Comparison of ENCODE assay signal across 17 mouse cellular contexts in genomic region chr15:91167850-91168562, GRCm38 (mm10). TPM values are rescaled to one million over a fixed set of nuclear protein-coding genes. Genes with fewer than 3 reads are reported as not detected.
DNase-seq lines count a peak whose midpoint lies in the region; ATAC-seq lines count a peak whose summit lies in the region.
"Had no signal": no experiment of that assay in that cellular context is flagged by ENCODE, and none has a peak within 500 bp of the region (broad histone marks: within the 10 kb centered on the region; RNA-seq: fewer than 3 reads in every experiment).

No protein-coding gene starts in this region.

- no peaks in the 10 kb centered on the region for H3K36me3 ChIP-seq in embryonic facial prominence, embryonic 13.5 days
- H3K36me3 ChIP-seq in embryonic facial prominence, embryonic 10.5 days (replicated peaks): no peaks in the 10 kb centered on the region
- H3K36me3 ChIP-seq: stomach, embryonic 15.5 days had no signal

- peak; percentile 48; the same call in 1 of the 2 replicates for ATAC-seq in embryonic facial prominence, embryonic 13.5 days (ENCODE audit: insufficient number of reproducible peaks, insufficient read depth, low FRiP score, low TSS enrichment, low read depth)
- peak; percentile 58 for ATAC-seq in inflammation-experienced regulatory T-cells, adult 6 months
- ATAC-seq in neutrophil, adult 5-6 weeks (ENCODE audit: extremely low read depth, insufficient number of reproducible peaks, low FRiP score, poor library complexity, severe bottlenecking): peak; percentile 79

- H3K9me3 ChIP-seq in embryonic facial prominence, embryonic 13.5 days: no peaks in the 10 kb centered on the region
- no peaks in the 10 kb centered on the region for H3K9me3 ChIP-seq in embryonic facial prominence, embryonic 10.5 days
- H3K9me3 ChIP-seq: stomach, embryonic 15.5 days had no signal

- H3K4me2 ChIP-seq in embryonic facial prominence, embryonic 13.5 days: no peak overlapping the region
- H3K4me2 ChIP-seq: stomach, embryonic 15.5 days had no signal

- H3K4me1 ChIP-seq in embryonic facial prominence, embryonic 13.5 days: peaks cover 15% of the 10 kb centered on the region
- H3K4me1 ChIP-seq in embryonic facial prominence, embryonic 10.5 days: peaks cover 19% of the 10 kb centered on the region
- H3K4me1 ChIP-seq: stomach, embryonic 15.5 days had no signal

- no peak for DNase-seq in embryonic facial prominence, embryonic 10.5 days (ENCODE audit: low spot score)
- peak; percentile 35 for DNase-seq in thymus, postnatal 0 days (ENCODE audit: low spot score)
- DNase-seq in thymus, postnatal 36 days: no peak
- DNase-seq in layer of hippocampus, adult 9-10 months (ENCODE audit: low spot score): no peak
- no peak for DNase-seq in urinary bladder, postnatal 25 days (ENCODE audit: low spot score)
- DNase-seq: heart, adult 18-20 months; heart, postnatal 10 days; layer of hippocampus, adult 9-11 months had no signal

- no peaks in the 10 kb centered on the region for H3K27me3 ChIP-seq in embryonic facial prominence, embryonic 13.5 days
- H3K27me3 ChIP-seq in embryonic facial prominence, embryonic 10.5 days (replicated peaks; ENCODE audit: low read depth, poor library complexity, severe bottlenecking): no peaks in the 10 kb centered on the region
- H3K27me3 ChIP-seq: stomach, embryonic 15.5 days had no signal

- no peak overlapping the region for H3K27ac ChIP-seq in embryonic facial prominence, embryonic 13.5 days
- no peak overlapping the region for H3K27ac ChIP-seq in embryonic facial prominence, embryonic 10.5 days (replicated peaks)
- H3K27ac ChIP-seq: stomach, embryonic 15.5 days had no signal

- H3K9ac ChIP-seq in embryonic facial prominence, embryonic 13.5 days: no peak overlapping the region
- H3K9ac ChIP-seq: stomach, embryonic 15.5 days had no signal

- no peak overlapping the region for H3K4me3 ChIP-seq in embryonic facial prominence, embryonic 13.5 days
- H3K4me3 ChIP-seq in embryonic facial prominence, embryonic 10.5 days: no peak overlapping the region
- H3K4me3 ChIP-seq: erythroblast, embryonic 14.5 days; stomach, embryonic 15.5 days had no signal

- 78% methylated on average over 13 of the region's 13 CpGs for WGBS in embryonic facial prominence, embryonic 13.5 days
- 90% methylated on average over 13 of the region's 13 CpGs for WGBS in embryonic facial prominence, embryonic 10.5 days

RNA-seq across cellular contexts. Expression of gene Abcd2, which starts 23.6 kb away (rescaled TPM):
- polyA plus RNA-seq in embryonic facial prominence, embryonic 13.5 days (2015; fragmentation: Nextera tagmentation; extraction: Ambion mirVana): 2.4 and 4.4 TPM in 2 replicates
- polyA plus RNA-seq in embryonic facial prominence, embryonic 10.5 days (2016; fragmentation: Nextera tagmentation; extraction: Ambion mirVana): 9.7 and 10.5 TPM in 2 replicates
- polyA plus RNA-seq in thymus, postnatal 0 days (2015; fragmentation: Nextera tagmentation; extraction: Ambion mirVana): 0.79 and 0.84 TPM in 2 replicates
- polyA plus RNA-seq in inflammation-experienced regulatory T-cells, adult 6 months (2017; shearing (Covaris generic)): under 1 TPM in 1 of 3 experiments, not detected in 2; 0.15 TPM
- 33.3 and 41.1 TPM in 2 replicates for total RNA-seq in neutrophil, adult 5-6 weeks (2017)
- total RNA-seq: MEL had no signal
- polyA plus RNA-seq: erythroblast, embryonic 14.5 days had no signal

RNA-seq across cellular contexts. Expression of gene CN725425, which starts 31.3 kb away (rescaled TPM):
- not detected in 2 replicates for polyA plus RNA-seq in embryonic facial prominence, embryonic 13.5 days (2015; fragmentation: Nextera tagmentation; extraction: Ambion mirVana)
- not detected in 2 replicates for polyA plus RNA-seq in embryonic facial prominence, embryonic 10.5 days (2016; fragmentation: Nextera tagmentation; extraction: Ambion mirVana)
- polyA plus RNA-seq in thymus, postnatal 0 days (2015; fragmentation: Nextera tagmentation; extraction: Ambion mirVana): not detected in 2 replicates
- polyA plus RNA-seq in inflammation-experienced regulatory T-cells, adult 6 months (2017; shearing (Covaris generic)): not detected
- total RNA-seq in neutrophil, adult 5-6 weeks (2017): not detected in 2 replicates
- total RNA-seq: heart, postnatal 10 days; left cerebral cortex, postnatal 36 days; MEL had no signal
- polyA plus RNA-seq: erythroblast, embryonic 14.5 days; kidney, embryonic 16.5 days; lung, embryonic 16.5 days; stomach, embryonic 15.5 days had no signal
